Mouse (Mus musculus) lung, postnatal 0 days (tissue): ENCODE data around the gene Tmem214.

Experiments used
- CTCF ChIP-seq: IDR thresholded peaks from 2 replicates; pipeline ENCODE4 v1.5.1; 2016; ENCODE audit warnings: antibody characterized with exemption, mild to moderate bottlenecking
- EP300 ChIP-seq: IDR thresholded peaks from 2 replicates; pipeline ENCODE4 v1.6.1; 2016; ENCODE audit warnings: antibody characterized with exemption, mild to moderate bottlenecking, control low read depth

DNA sequence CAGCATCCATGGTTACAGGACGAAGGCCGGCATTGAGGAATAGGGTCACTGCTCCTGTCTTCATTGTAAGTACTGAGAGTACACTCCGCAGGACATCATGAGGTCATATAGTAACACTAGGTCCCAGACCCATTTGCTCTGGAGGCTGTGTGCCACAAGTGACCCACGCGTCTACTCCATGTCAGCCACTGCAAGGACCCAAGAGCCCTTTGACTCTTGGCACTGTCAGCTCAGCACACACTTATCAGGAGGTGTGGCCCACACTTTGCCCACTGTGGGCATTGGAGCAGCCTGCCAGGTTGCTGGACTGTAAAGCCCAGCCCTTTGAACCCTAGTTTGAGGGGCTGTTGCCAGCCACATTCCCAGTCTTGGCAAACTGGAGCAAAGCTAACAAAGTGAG lies 57.4 kb downstream of the Tmem214 start:
- TF ChIP-seq CTCF (no peak), EP300 (no peak)
